Mouse (Mus musculus) ES-Bruce4 (cell line): ENCODE results near the gene Ceacam19. TPM values are rescaled to one million over a fixed set of nuclear protein-coding genes. Genes with fewer than 3 reads are reported as not detected.
A peak's percentile ranks its signal among the peaks of the same experiment; 100 is the strongest.

Experiments
- H3K27ac ChIP-seq: 2 replicates; pipeline ENCODE4 v1.5.1; 2012; ENCODE audit warnings: low read length, inconsistent platforms; ENCODE audit not compliant: insufficient read depth
- H3K27me3 ChIP-seq: 2 replicates; pipeline ENCODE4 v1.6.1; 2012; ENCODE audit warnings: mild to moderate bottlenecking, low read length, inconsistent platforms; ENCODE audit not compliant: control insufficient read depth, poor library complexity, insufficient read depth, severe bottlenecking
- H3K36me3 ChIP-seq: 2 replicates; pipeline ENCODE4 v1.6.1; 2012; ENCODE audit warnings: inconsistent platforms, mild to moderate bottlenecking, low read length, moderate library complexity; ENCODE audit not compliant: control insufficient read depth, poor library complexity, insufficient read depth, severe bottlenecking
- H3K4me1 ChIP-seq: one replicate; pipeline ENCODE4 v1.8.1; 2011; ENCODE audit warnings: low read length; ENCODE audit not compliant: control insufficient read depth, insufficient read depth
- H3K4me3 ChIP-seq: 2 replicates; pipeline ENCODE4 v1.5.1; 2011; ENCODE audit warnings: low read depth, mild to moderate bottlenecking, low read length
- H3K9ac ChIP-seq: 2 replicates; pipeline ENCODE4 v1.6.1; 2012; ENCODE audit warnings: low read depth, mild to moderate bottlenecking, inconsistent platforms; ENCODE audit not compliant: poor library complexity, severe bottlenecking
- H3K9me3 ChIP-seq: replicated peaks from 2 replicates; pipeline ENCODE4 v1.6.1; 2012; ENCODE audit warnings: mild to moderate bottlenecking, low read length, inconsistent platforms; ENCODE audit not compliant: control insufficient read depth, poor library complexity, insufficient read depth, severe bottlenecking
- CTCF ChIP-seq: IDR thresholded peaks from one replicate; pipeline ENCODE4 v1.8.1; 2011; ENCODE audit warnings: low read depth, low read length
- EP300 ChIP-seq: IDR thresholded peaks from 2 replicates; pipeline ENCODE4 v1.6.1; 2011; ENCODE audit warnings: low read depth, low read length; ENCODE audit not compliant: insufficient read depth
- POLR2A ChIP-seq: IDR thresholded peaks from one replicate; pipeline ENCODE4 v1.8.1; 2011; ENCODE audit warnings: low read length; ENCODE audit not compliant: insufficient read depth
- polyA plus RNA-seq: library from polyadenylated mRNA; stranded (reverse); fragments of >200 nt; gene quantifications from 2 replicates; pipeline ENCODE4 v1.2.4, GENCODE M21; 2011; ENCODE audit warnings: low read depth; ENCODE audit not compliant: missing spikeins, insufficient read depth, insufficient read length

Ceacam19 gene
- not detected in 2 replicates for polyA plus RNA-seq

DNA sequence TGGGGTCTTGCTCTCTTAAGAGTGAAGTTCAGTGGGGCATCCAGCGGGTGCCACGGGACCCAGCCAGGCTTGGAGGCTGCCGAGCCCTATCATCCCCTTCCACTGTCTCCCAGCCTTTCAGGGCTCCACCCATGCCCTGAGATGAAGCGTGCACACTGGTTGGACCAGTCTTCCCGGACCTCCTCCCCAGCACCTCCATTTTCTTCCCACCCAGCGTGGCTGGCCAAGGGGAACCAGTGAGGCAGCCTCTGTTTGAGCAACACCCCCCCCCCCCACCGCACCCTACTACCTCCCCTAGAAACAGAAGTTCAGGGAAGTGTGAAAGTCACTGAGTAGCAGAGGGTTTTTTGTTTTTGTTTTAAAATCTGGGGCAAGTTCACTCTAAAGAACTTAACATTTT is at the start of gene Ceacam19:
Ceacam19 (minus strand) TSS at position 117 of the 400 bp plus-strand sequence.
- Histone ChIP-seq H3K9me3 (no peaks in the 10 kb centered on the region), H3K36me3 (no peaks in the 10 kb centered on the region), H3K9ac (no peak within 1 kb of the TSS), H3K27me3 (no peaks in the 10 kb centered on the region), H3K4me1 (no peaks in the 10 kb centered on the region), H3K27ac (no peak within 1 kb of the TSS), H3K4me3 (no peak within 1 kb of the TSS)
- TF ChIP-seq POLR2A (no peak), CTCF (no peak), EP300 (no peak)

DNA sequence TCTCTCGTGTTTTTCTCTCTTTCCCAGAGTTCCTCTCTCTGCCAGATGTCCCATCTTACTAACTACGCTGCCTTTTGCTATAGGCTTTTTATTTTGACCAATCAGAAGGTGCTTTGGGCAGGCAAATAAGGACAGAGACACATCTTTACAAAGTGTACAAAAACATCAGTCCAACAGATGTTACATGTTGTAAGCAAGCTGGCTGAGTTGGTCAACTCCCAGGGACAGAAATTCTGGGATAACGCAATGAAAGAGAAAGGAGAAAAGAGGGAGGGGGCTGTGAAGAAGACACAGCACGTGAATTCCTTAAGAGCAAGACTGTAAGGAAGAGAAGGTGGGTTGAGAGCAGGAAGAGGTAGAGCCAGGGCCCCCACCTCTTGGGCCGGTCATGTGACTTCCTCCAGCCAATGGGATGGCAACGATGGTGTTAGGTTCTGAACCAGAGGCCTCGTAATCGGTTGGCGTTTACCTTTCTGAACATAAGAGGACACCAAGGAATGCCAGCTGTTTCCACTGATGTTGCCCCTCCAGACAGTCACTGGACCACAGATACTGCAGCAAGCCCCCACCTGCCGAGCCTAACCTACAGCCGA is 49.6 kb upstream of the Ceacam19 start:
- TF ChIP-seq CTCF, result no peak
- TF ChIP-seq POLR2A, result no peak
- TF ChIP-seq EP300, result no peak
- Histone ChIP-seq H3K27ac (no peak overlapping the region; the same call in 1 of the 2 replicates), H3K9ac (no peak overlapping the region), H3K27me3 (no peaks in the 10 kb centered on the region), H3K36me3 (no peaks in the 10 kb centered on the region), H3K4me3 (no peak overlapping the region), H3K9me3 (no peaks in the 10 kb centered on the region), H3K4me1 (peaks cover 2% of the 10 kb centered on the region)

- H3K9me3 ChIP-seq, result no peaks in the 10 kb centered on the region
- no peak for TF ChIP-seq EP300
- no peak for TF ChIP-seq CTCF
- no peak for TF ChIP-seq POLR2A
- H3K27me3 ChIP-seq, result no peaks in the 10 kb centered on the region
- peaks cover 2% of the 10 kb centered on the region for H3K4me1 ChIP-seq
- no peak overlapping the region for H3K4me3 ChIP-seq
- H3K36me3 ChIP-seq, result no peaks in the 10 kb centered on the region
- H3K27ac ChIP-seq, result no peak overlapping the region
- H3K9ac ChIP-seq, result no peak overlapping the region
These were observed 48.2 kb upstream of the Ceacam19 start for GRCm38 (mm10) chr7:19935961-19936360.

DNA sequence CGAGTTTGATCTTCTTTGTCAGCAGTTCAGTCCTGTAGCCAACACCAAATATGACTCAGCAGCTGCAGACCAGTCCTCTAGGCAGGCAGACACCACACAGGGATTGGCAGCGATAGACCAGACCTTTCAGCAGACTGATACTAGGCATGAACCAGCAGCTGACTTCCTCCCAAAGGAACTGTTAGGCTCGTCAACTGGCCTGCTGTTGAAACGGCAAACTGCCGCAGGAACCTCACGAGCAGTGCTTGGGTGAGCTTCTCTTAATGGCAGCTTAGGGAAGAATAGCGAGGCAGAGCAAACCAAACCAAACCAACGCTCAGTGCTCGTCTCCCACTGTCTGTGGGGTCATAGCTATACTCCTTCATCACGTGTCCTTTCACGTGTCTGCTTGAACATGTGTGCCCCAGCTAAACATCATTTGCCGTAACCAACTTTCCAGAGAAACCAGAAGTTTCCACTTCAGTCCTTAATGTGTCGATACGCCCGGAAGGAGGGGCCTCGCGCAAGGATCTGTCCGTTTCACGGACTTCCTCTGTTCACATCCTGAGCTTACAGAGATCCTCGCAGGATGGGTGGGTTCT is 47.5 kb upstream of the Ceacam19 start:
- no peak overlapping the region for H3K27ac ChIP-seq
- no peak overlapping the region for H3K9ac ChIP-seq
- no peaks in the 10 kb centered on the region for H3K9me3 ChIP-seq
- peak overlapping the region; percentile 1; the same call in 1 of the 2 replicates for H3K4me3 ChIP-seq
- H3K36me3 ChIP-seq, result no peaks in the 10 kb centered on the region
- no peaks in the 10 kb centered on the region for H3K27me3 ChIP-seq
- TF ChIP-seq EP300 (no peak), CTCF (no peak), POLR2A (no peak)
- peaks cover 2% of the 10 kb centered on the region for H3K4me1 ChIP-seq

- peak overlapping the region; percentile 11; the same call in 1 of the 2 replicates for H3K4me3 ChIP-seq
These were observed 45.4 kb upstream of the Ceacam19 start for GRCm38 (mm10) chr7:19932877-19933809.

More at GRCm38 (mm10) chr7:19932877-19933809, 45.4 kb upstream of the Ceacam19 start:
- Histone ChIP-seq H3K9ac (peak overlapping the region; percentile 14; the same call in 1 of the 2 replicates), H3K4me1 (peaks cover 6% of the 10 kb centered on the region), H3K36me3 (no peaks in the 10 kb centered on the region), H3K27ac (peak overlapping the region; percentile 82), H3K27me3 (no peaks in the 10 kb centered on the region), H3K9me3 (no peaks in the 10 kb centered on the region)
- TF ChIP-seq EP300 (0 out of 2 replicates have a peak, but pooled peaks have one; percentile 14), POLR2A (no peak)
